Mouse (Mus musculus) G1E (cell line): Measurements from ENCODE around the gene Ovca2. TPM values are rescaled to one million over a fixed set of nuclear protein-coding genes. Genes with fewer than 3 reads are reported as not detected.

Experiments used
- ATAC-seq: 2 replicates; pipeline ENCODE4 v1.8.0; 2016; ENCODE audit warnings: mild to moderate bottlenecking; ENCODE audit not compliant: insufficient number of reproducible peaks, poor library complexity, low FRiP score, severe bottlenecking; ENCODE audit errors: extremely low read depth
- DNase-seq: peaks from one replicate; pipeline ENCODE4 v3.0.0; 2012; ENCODE audit warnings: low spot score
- H3K27me3 ChIP-seq: 2 replicates; pipeline ENCODE4 v1.6.1; 2012; ENCODE audit warnings: mild to moderate bottlenecking, low read length, inconsistent platforms; ENCODE audit not compliant: insufficient read depth
- H3K36me3 ChIP-seq: replicated peaks from 2 replicates; pipeline ENCODE3; 2012; ENCODE audit warnings: mild to moderate bottlenecking, inconsistent platforms
- H3K4me1 ChIP-seq: 2 replicates; pipeline ENCODE4 v1.6.1; 2012; ENCODE audit warnings: low read depth, low read length, inconsistent platforms, mixed read lengths; ENCODE audit not compliant: insufficient read depth
- H3K4me3 ChIP-seq: 2 replicates; pipeline ENCODE4 v1.5.1; 2012; ENCODE audit warnings: low read depth, mild to moderate bottlenecking, inconsistent platforms, low read length, moderate library complexity, mixed read lengths
- H3K9me3 ChIP-seq: replicated peaks from 2 replicates; pipeline ENCODE4 v1.6.1; 2012; ENCODE audit warnings: inconsistent platforms
- CTCF ChIP-seq: IDR thresholded peaks from 2 replicates; pipeline ENCODE4 v1.5.1; 2012; ENCODE audit warnings: low read depth, low read length, inconsistent platforms, mixed read lengths
- GATA1 ChIP-seq: IDR thresholded peaks from 2 replicates; pipeline ENCODE4 v1.6.1; 2012; ENCODE audit warnings: borderline replicate concordance, low read length, inconsistent platforms, mixed read lengths
- GATA2 ChIP-seq: IDR thresholded peaks from 2 replicates; pipeline ENCODE4 v1.6.1; 2012; ENCODE audit warnings: low read depth, low read length, inconsistent platforms, borderline replicate concordance
- POLR2AphosphoS5 ChIP-seq: IDR thresholded peaks from 2 replicates; pipeline ENCODE4 v1.6.1; 2012; ENCODE audit warnings: low read depth, low read length, inconsistent platforms; ENCODE audit not compliant: insufficient replicate concordance
- TAL1 ChIP-seq: conservative IDR thresholded peaks from 2 replicates; pipeline ENCODE4 v1.6.1; 2012; ENCODE audit warnings: low read depth, low read length, inconsistent platforms, mixed read lengths
- polyA plus RNA-seq: library from polyadenylated mRNA; stranded (reverse); fragments of >175 nt; gene quantifications from 2 replicates; pipeline ENCODE4 v1.2.3, GENCODE M21; 2012
- total RNA-seq, 2 experiments: library from RNA; stranded (forward) in 1 of 2; stranded (reverse) in 1 of 2; fragments of 200-1000 nt in 1 of 2; fragments of >200 nt in 1 of 2; fragmentation: Nextera tagmentation in 1 of 2; gene quantifications; 2 replicates each; pipeline ENCODE4 v1.2.3; 2014 to 2017

Gene Ovca2
- total and polyA plus RNA-seq, 3 experiments, result 2.0 to 21.0 (median 20.9) TPM

GRCm38 (mm10) chr11:75172151-75173094 is 6.2 kb downstream of the Ovca2 start:
- Histone ChIP-seq H3K36me3 (peaks cover 20% of the 10 kb centered on the region), H3K9me3 (peaks cover 42% of the 10 kb centered on the region), H3K27me3 (peaks cover 52% of the 10 kb centered on the region), H3K4me3 (peak overlapping the region; percentile 73), H3K4me1 (peaks cover 38% of the 10 kb centered on the region)
- DNase-seq (no peak), ATAC-seq (no peak)
- TF ChIP-seq CTCF (no peak), GATA1 (no peak), POLR2AphosphoS5 (no peak), GATA2 (no peak), TAL1 (no peak)

- no peak for ATAC-seq
- no peak overlapping the region for H3K4me3 ChIP-seq
- peaks cover 30% of the 10 kb centered on the region for H3K4me1 ChIP-seq
- no peak for DNase-seq
- H3K9me3 ChIP-seq, result peaks cover 53% of the 10 kb centered on the region
- TF ChIP-seq CTCF (no peak), GATA2 (no peak), GATA1 (no peak), TAL1 (no peak), POLR2AphosphoS5 (no peak)
- H3K36me3 ChIP-seq, result peaks cover 14% of the 10 kb centered on the region
- peaks cover 54% of the 10 kb centered on the region for H3K27me3 ChIP-seq
Observed at GRCm38 (mm10) chr11:75171186-75171865, 7.3 kb downstream of the Ovca2 start.

- Histone ChIP-seq H3K9me3 (peaks cover 64% of the 10 kb centered on the region), H3K36me3 (peaks cover 16% of the 10 kb centered on the region), H3K4me1 (peaks cover 34% of the 10 kb centered on the region), H3K4me3 (peak overlapping the region; percentile 59; the same call in 1 of the 2 replicates), H3K27me3 (peaks cover 58% of the 10 kb centered on the region)
- DNase-seq, result peak; percentile 64
- no peak for TF ChIP-seq TAL1
- TF ChIP-seq CTCF, result no peak
- TF ChIP-seq GATA2, result no peak
- TF ChIP-seq GATA1, result no peak
- no peak for TF ChIP-seq POLR2AphosphoS5
- ATAC-seq, result peak; percentile 15; the same call in 1 of the 2 replicates
Observed at GRCm38 (mm10) chr11:75170136-75170751, 8.4 kb downstream of the Ovca2 start.

- ATAC-seq, result no peak
- Histone ChIP-seq H3K36me3 (peaks cover 21% of the 10 kb centered on the region), H3K9me3 (peaks cover 65% of the 10 kb centered on the region), H3K4me1 (peaks cover 41% of the 10 kb centered on the region), H3K27me3 (peaks cover 58% of the 10 kb centered on the region), H3K4me3 (peak within 1 kb of the TSS; percentile 59; the same call in 1 of the 2 replicates)
- no peak for DNase-seq
- no peak for TF ChIP-seq GATA1
- no peak for TF ChIP-seq GATA2
- no peak for TF ChIP-seq TAL1
Observed at GRCm38 (mm10) chr11:75169405-75170080, 9.1 kb downstream of the Ovca2 start, which contains the start of gene Hic1. Gene Hic1, minus strand, starts transcription at chr11:75169519.

DNA sequence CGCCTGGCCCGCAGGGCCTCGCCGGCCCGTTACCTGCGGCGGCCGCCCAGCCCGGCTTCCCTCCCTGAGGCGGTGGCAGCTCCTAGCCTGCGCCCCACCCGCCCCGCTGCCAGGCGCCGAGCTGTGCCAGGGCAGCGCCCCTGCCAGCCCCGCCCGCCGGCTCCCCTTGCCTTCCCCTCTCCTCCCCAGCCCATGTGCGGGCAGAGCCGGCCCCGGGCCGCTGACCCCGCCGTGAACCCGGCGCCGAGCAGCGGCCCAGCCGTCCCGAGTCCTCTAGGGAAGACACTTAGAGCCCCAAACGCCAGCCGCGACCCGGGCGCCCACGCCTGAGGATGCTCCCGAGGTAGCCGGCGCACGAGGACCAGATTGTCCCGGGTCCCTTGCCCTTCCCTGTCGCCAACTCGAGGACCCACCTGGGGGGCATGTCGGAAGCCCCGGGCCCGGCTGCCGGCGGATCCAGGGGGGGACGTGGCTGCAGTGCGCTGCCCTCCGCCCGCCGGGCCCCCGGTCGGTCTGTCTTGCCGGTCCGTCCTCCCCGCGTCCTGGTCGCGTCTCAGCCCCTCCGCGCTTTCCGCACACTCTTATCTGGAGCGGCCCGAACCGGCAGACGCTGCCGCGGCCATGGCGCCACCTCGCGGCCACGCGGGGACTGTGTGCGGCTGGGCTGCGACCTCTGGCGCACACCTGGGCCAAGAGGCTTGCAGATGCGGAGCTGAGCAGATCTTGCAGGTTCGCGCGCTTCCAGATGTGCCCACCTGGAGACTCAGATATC is 9.9 kb downstream of the Ovca2 start:
- peaks cover 36% of the 10 kb centered on the region for H3K4me1 ChIP-seq
- H3K4me3 ChIP-seq, result peak overlapping the region; percentile 38; the same call in 1 of the 2 replicates
- peaks cover 57% of the 10 kb centered on the region for H3K27me3 ChIP-seq

More for the DNA sequence above, 9.9 kb downstream of the Ovca2 start:
- DNase-seq (no peak), ATAC-seq (no peak)
- TF ChIP-seq GATA1 (no peak), TAL1 (no peak), POLR2AphosphoS5 (no peak), CTCF (no peak)
- Histone ChIP-seq H3K9me3 (peaks cover 65% of the 10 kb centered on the region), H3K36me3 (peaks cover 27% of the 10 kb centered on the region)
